Mouse (Mus musculus): ENCODE data around the gene Tmcc2. TPM values are rescaled to one million over a fixed set of nuclear protein-coding genes. Genes with fewer than 3 reads are reported as not detected.
A peak's percentile ranks its signal among the peaks of the same experiment; 100 is the strongest.

Tmcc2 gene
- polyA plus RNA-seq, 2 experiments: 285 to 327 TPM

DNA sequence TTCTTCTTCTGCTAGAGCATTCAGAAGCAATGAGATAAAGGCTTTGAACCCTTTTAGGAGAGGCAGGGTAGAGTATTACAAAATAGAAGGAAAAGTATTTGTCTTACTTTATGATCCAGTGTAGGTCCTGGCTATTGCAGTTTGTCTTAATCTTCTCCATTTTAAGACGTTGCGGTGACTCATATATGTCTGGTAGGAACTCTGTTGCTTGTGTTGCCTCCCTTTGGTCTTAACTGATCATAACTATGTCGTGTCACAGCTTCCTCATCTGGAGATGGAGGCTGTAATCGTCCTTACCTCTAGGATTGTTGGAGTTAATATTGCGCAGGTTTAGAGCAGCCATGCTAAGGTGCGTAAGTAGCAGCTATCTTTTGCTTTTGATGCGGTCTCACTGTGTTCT is 29.6 kb upstream of the Tmcc2 start:
- ATAC-seq (ENCODE audit: insufficient read depth): no peak
- Histone ChIP-seq H3K4me1 (replicated peaks; ENCODE audit: control insufficient read depth in 2 of 2, insufficient read depth in 2 of 2, low read length in 1 of 2) (peaks cover 12 to 14% of the 10 kb centered on the region in 2 experiments), H3K4me2 (ENCODE audit: low read depth) (no peak overlapping the region), H3K27me3 (ENCODE audit: control insufficient read depth, insufficient read depth, low read length) (no peaks in the 10 kb centered on the region), H3K9me3 (ENCODE audit: control insufficient read depth, low read length) (no peaks in the 10 kb centered on the region), H3K36me3 (replicated peaks; ENCODE audit: control insufficient read depth, insufficient read depth, low read depth) (no peaks in the 10 kb centered on the region; the same call in 1 of the 2 replicates), H3K9ac (replicated peaks) (no peak overlapping the region), H3K27ac (no peak overlapping the region), H3K4me3 (ENCODE audit: insufficient read depth in 1 of 2, low read depth in 2 of 2, low read length in 2 of 2) (no peak overlapping the region)
- DNase-seq (ENCODE audit: low read depth in 3 of 3, low spot score in 3 of 3): no peak
- no peak for TF ChIP-seq CTCF (IDR thresholded peaks at IDR 0.05; ENCODE audit: low read depth)
- TF ChIP-seq EP300 (IDR thresholded peaks at IDR 0.05; ENCODE audit: low read depth): no peak
- 61% methylated on average over 7 of the region's 7 CpGs for WGBS (ENCODE audit: insufficient replicate concordance)

DNA sequence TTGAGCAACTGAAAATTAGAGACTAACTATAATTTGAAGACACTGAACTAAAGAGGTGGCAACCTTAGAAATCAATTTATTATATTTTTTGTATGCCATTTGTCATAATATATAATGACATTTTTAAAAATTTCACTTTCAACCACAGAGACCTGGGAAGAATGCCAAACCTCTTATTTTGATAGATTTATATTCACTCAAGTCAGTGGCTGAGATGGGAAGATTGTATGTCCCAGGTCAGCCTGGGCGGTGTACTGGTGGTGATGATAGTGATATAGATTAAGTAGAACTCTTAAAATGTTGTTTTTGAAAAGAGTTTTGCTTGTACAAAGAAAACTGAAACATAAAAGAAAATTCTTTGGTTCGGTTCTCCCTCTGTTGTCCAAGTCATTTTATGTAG is 29.1 kb upstream of the Tmcc2 start:
- WGBS (ENCODE audit: insufficient replicate concordance): 55% methylated on average over 2 of the region's 2 CpGs
- H3K27me3 ChIP-seq (ENCODE audit: control insufficient read depth, insufficient read depth, low read length): no peaks in the 10 kb centered on the region
- H3K4me3 ChIP-seq (ENCODE audit: insufficient read depth in 1 of 2, low read depth in 2 of 2, low read length in 2 of 2): no peak overlapping the region
- H3K36me3 ChIP-seq (replicated peaks; ENCODE audit: control insufficient read depth, insufficient read depth, low read depth): no peaks in the 10 kb centered on the region; the same call in 1 of the 2 replicates
- TF ChIP-seq CTCF (IDR thresholded peaks at IDR 0.05; ENCODE audit: low read depth) (no peak), EP300 (IDR thresholded peaks at IDR 0.05; ENCODE audit: low read depth) (no peak)
- peaks cover 12 to 14% of the 10 kb centered on the region in 2 experiments for H3K4me1 ChIP-seq (replicated peaks; ENCODE audit: control insufficient read depth in 2 of 2, insufficient read depth in 2 of 2, low read length in 1 of 2)
- ATAC-seq (ENCODE audit: insufficient read depth) (no peak), DNase-seq (ENCODE audit: low read depth in 3 of 3, low spot score in 3 of 3) (no peak)
- H3K9ac ChIP-seq (replicated peaks): 0 out of 2 replicates have a peak overlapping the region, but pooled peaks have one; percentile 3
- no peaks in the 10 kb centered on the region for H3K9me3 ChIP-seq (ENCODE audit: control insufficient read depth, low read length)
- H3K27ac ChIP-seq: no peak overlapping the region
- H3K4me2 ChIP-seq (ENCODE audit: low read depth): no peak overlapping the region

GRCm38 (mm10) chr1:132417319-132418251 is 26.5 kb upstream of the Tmcc2 start, which contains the start of gene Dstyk:
Gene Dstyk, plus strand, starts transcription at chr1:132417555.
- Histone ChIP-seq H3K9me3 (ENCODE audit: control insufficient read depth, low read length) (no peaks in the 10 kb centered on the region), H3K9ac (replicated peaks) (peak within 1 kb of the TSS; percentile 91), H3K4me1 (replicated peaks; ENCODE audit: control insufficient read depth in 2 of 2, insufficient read depth in 2 of 2, low read length in 1 of 2) (peaks cover 12 to 14% of the 10 kb centered on the region in 2 experiments), H3K27ac (peak within 1 kb of the TSS; percentile 85), H3K4me2 (ENCODE audit: low read depth) (peak within 1 kb of the TSS; percentile 83), H3K4me3 (ENCODE audit: insufficient read depth in 1 of 2, low read depth in 2 of 2, low read length in 2 of 2) (peak within 1 kb of the TSS; percentile 62 to 88), H3K36me3 (replicated peaks; ENCODE audit: control insufficient read depth, insufficient read depth, low read depth) (no peaks in the 10 kb centered on the region; the same call in 1 of the 2 replicates), H3K27me3 (ENCODE audit: control insufficient read depth, insufficient read depth, low read length) (no peaks in the 10 kb centered on the region)
- WGBS (ENCODE audit: insufficient replicate concordance): 1% methylated on average over 82 of the region's 85 CpGs
- ATAC-seq (ENCODE audit: insufficient read depth) (peak; percentile 95), DNase-seq (ENCODE audit: low read depth in 3 of 3, low spot score in 3 of 3) (peak; percentile 79 to 84 (median 81))
- TF ChIP-seq CTCF (IDR thresholded peaks at IDR 0.05; ENCODE audit: low read depth): peak; percentile 61
- no peak; the same call in 1 of the 2 replicates for TF ChIP-seq EP300 (IDR thresholded peaks at IDR 0.05; ENCODE audit: low read depth)

- no peak for DNase-seq (ENCODE audit: low read depth in 3 of 3, low spot score in 3 of 3)
- Histone ChIP-seq H3K4me3 (ENCODE audit: insufficient read depth in 1 of 2, low read depth in 2 of 2, low read length in 2 of 2) (peak overlapping the region; percentile 62 to 88), H3K27me3 (ENCODE audit: control insufficient read depth, insufficient read depth, low read length) (no peaks in the 10 kb centered on the region), H3K27ac (peak overlapping the region; percentile 85), H3K9ac (replicated peaks) (peak overlapping the region; percentile 91), H3K4me2 (ENCODE audit: low read depth) (peak overlapping the region; percentile 83), H3K4me1 (replicated peaks; ENCODE audit: control insufficient read depth in 2 of 2, insufficient read depth in 2 of 2, low read length in 1 of 2) (peaks cover 12 to 14% of the 10 kb centered on the region in 2 experiments), H3K9me3 (ENCODE audit: control insufficient read depth, low read length) (no peaks in the 10 kb centered on the region), H3K36me3 (replicated peaks; ENCODE audit: control insufficient read depth, insufficient read depth, low read depth) (no peaks in the 10 kb centered on the region)
- no peak for TF ChIP-seq EP300 (IDR thresholded peaks at IDR 0.05; ENCODE audit: low read depth)
- no peak for TF ChIP-seq CTCF (IDR thresholded peaks at IDR 0.05; ENCODE audit: low read depth)
- no peak for ATAC-seq (ENCODE audit: insufficient read depth)
- under 1% methylated on average over 6 of the region's 6 CpGs for WGBS (ENCODE audit: insufficient replicate concordance)
Observed at GRCm38 (mm10) chr1:132416943-132417290, 25.8 kb upstream of the Tmcc2 start.
